Mouse (Mus musculus) right cerebral cortex, postnatal 4 days (tissue): ENCODE data around the gene Prss37.

Source experiments
- DNase-seq: peaks from one replicate; pipeline ENCODE4 v3.0.0-alpha.2; 2022

The Prss37 gene

DNA sequence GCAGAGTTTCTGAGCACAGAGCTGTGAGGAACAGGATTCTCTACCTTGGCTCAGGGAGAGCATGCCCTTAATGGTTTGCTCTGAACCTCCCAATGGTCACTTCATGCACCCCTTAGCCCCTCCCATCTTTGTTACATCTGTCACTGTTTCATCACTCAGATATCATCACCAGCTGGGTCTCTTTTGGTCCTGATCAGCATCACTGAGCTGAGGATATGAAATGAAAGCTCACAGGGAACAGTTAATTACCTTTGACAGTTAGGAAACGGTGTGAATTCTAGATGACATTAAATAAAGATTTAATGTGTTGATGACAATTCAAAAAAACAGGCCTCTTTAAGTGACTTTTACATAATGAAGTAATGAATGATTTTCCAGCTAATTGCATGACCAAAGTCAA lies at the start of gene Prss37:
TSS of gene Prss37 (minus strand) at position 101 of the 400 bp plus-strand sequence.
- DNase-seq, result no peak

DNA sequence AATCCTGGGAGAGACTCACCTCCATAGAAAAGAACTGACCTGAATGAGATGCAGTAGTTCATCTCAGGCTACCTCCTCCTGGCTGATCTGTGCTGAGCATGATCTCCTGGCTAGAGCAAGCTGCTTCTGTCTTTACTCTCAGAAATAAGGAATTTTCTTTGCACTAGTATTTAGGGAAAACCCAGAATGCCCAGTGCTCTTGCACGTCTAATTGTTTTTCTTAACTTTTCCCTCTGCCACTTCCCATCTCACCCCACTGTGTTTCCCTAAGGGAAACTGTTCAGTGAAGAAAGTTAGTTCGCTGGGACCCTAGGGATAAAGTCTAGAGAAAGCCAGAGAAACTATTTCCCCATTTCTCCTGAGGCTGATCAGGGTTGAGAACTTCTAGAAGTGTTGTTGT lies 35.6 kb upstream of the Prss37 start, which contains the start of gene Olfr461:
TSS of gene Olfr461 (minus strand) at position 101 of the 400 bp plus-strand sequence.
- DNase-seq, result no peak

DNA sequence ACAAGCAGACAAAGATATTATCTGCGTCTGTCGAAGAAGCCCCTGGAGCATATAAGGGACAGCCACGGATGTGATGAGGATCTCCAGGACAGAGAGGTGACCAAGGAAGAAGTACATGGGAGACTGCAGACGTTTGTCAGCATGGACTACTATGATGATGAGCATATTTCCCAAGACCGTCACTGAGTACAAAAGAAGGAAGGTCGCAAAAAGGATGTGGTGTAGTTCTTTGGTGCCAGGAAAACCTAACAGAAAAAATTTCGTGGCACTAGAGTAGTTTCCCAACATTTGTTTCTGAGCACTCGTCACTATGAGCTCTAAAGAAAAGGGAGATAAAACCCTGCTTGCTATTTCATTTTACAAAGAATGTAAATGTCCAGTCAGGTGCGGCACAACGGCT lies 25.4 kb upstream of the Prss37 start:
- no peak for DNase-seq

DNA sequence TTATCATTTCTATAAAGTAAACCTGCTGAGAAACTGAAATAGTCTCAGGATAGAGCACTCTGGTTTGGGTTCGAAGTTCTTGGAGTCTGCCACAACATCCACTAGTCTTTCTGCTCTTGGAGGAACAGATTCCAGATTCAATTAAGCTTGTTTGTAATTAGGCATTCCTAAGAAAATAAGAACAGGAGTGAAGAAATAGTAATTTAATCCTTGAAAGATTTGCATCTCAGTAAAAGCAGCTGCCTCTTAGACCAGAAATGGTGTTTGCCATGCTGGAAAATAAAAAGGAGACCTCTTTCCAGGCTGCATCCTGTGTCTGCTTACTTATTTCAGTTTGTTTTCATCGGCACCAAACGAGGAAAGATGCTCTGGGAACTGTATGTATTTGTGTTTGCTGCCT lies 26.1 kb downstream of the Prss37 start, which contains the start of gene Tas2r108:
TSS of gene Tas2r108 (plus strand) at position 301 of the 400 bp plus-strand sequence.
- no peak for DNase-seq

DNA sequence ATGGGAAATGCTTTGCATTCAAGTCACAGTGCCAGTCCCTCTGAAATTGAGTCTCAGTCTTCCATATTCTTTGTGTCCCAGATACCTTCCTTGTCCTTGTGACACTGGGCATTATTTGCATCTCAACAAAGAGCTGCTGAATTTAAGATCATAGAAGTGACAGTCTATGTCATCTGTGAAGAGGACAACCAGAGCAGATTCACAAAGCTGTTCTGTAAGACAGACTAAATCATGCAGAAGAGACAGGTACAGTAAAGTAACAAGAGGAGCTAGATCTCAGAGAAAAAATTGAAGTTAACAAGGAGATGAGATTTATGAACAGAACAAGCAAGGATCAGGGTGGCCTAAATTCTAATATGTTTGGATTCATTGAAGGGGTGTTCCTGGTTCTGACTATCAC lies 28.4 kb downstream of the Prss37 start, which contains the start of gene Tas2r137:
TSS of gene Tas2r137 (plus strand) at position 301 of the 400 bp plus-strand sequence.
- no peak for DNase-seq

DNA sequence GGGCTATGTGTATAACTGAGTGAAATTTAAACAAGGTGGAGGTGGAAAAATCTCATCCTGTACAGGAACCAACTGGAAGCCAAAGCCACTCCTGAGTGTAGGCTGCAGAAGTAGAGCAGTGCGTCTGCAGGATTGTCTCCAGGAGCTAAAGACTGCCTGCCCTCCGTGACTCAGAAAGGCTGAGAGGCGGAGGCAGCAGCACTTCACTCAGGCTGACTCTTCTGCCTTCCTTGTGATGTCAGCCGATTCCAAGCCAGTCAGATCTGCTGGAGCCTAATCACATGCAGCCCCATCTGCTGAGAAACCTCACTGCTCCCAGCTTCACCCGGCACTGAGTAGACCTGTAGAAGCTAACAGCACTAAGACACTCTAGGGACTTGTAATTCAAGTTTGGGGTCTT lies 37.0 kb downstream of the Prss37 start:
- no peak for DNase-seq

DNA sequence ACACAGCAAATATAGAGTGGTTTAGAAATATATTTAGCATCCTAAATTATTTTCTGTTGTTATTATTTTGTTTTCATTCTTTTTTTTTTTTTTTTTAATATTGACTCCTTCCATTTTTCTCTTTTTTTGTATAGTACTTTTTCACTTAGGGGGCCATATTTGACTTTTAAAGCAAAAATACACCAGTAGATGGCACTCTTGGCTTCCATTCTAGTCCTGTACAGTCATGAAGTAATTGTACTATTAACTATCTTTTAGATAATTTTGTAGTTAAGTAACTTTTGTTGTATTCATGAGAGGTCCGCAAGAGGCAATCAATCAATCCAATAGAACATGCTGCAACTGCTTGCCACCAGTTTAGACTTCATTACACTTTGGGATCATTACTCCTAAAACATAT lies 39.6 kb downstream of the Prss37 start:
- DNase-seq, result no peak

DNA sequence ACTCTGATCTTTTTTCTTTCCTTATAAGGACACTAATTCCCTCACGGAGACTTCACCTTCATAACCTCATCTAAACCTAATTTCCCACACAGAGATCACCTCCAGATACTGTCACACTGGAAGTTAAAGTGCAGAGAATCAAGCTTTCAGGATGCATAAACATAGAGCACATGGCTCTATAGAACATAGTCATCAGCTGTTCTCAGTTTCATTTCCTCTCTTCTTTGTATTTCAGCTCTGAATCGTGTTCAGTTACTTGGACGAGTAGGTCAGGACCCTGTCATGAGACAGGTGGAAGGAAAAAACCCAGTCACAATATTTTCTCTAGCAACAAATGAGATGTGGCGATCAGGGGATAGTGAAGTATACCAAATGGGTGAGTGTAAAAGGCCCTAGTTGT lies 43.2 kb downstream of the Prss37 start:
- no peak for DNase-seq

DNA sequence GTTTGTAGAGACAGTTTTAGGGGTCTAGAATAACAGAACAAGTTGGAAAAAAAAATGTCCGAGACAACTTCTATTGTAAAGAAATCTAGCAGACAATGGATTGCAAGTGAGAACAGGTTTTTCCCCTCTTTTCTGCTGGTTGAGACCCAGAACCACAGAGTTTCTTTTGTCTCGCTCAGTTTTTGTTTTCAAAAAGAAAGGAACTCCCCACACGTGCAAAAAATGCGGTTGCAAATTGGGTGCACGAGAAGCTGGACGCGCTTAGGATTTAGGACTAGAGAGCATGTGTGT lies 47.6 kb downstream of the Prss37 start:
- no peak for DNase-seq

DNA sequence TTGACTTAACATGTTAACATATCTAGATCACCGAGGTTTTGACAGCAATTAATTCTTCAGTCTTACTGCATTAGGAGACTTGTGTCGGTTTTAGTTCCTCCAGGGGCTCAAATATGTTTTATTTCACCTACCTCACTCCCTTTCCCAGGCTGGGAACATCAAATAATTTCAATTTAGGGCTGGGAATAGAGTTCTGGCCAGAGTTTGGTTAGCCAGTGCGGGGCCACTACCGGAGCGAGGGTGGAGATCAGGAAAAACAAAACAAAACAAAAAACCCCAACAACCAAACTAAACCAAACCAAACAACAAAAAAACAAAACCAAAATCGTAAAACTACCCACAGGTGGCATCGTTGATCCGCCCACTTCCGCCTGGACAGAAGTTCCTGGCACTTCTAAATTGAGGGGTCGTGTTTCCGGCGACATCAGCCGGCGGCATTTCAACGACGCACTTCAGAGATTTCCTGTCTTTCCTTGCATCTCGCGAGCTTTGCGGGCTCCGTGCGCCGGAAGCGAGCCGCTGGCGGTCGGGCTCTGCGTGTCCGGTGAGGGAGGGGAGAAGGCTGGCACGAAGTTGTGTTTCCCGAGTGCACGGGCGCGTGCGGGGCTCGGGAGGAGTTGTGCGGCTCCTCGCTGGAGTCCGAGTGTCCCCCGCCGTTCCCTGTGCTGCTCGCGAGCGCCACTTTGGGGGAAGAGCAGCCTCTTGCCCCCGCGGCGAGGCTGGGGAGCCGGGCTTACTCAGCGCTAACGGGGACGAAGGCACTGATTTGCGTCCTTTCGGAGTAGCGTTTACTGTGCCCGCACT lies 48.2 kb downstream of the Prss37 start, which contains the start of gene Ssbp1:
TSS of gene Ssbp1 (plus strand) at position 437 of the 804 bp plus-strand sequence.
- DNase-seq, result peak; percentile 84

DNA sequence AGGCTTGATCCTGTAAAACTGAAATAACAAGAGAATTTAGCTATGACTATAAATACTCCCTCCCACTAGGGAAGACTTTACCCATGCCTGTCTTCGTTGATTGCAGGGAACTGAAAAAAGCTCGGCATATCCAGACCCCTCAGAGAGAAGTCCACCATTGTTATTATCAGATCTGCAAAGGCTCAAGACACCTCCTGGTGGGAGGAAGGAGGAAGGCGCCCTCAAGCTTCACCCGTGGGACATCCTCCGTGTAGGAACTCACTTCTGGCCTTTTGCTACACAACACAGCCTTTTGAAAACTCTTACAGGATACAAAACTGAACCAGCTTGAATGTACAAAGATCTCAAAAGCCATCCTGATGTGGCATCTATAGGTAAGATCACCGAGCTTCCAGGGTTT lies 53.6 kb downstream of the Prss37 start:
- no peak for DNase-seq
